Mouse (Mus musculus) E14TG2a.4 (cell line): ENCODE data around the gene Acad12.
A peak's percentile ranks its signal among the peaks of the same experiment; 100 is the strongest.

Source experiments
- CTCF ChIP-seq: conservative IDR thresholded peaks from 2 replicates; pipeline ENCODE4 v1.5.1; 2014; ENCODE audit warnings: low read length
- NANOG ChIP-seq: IDR thresholded peaks from 2 replicates; pipeline ENCODE4 v1.6.1; 2014; ENCODE audit warnings: borderline replicate concordance, low read length, mixed read lengths
- POU5F1 ChIP-seq: IDR thresholded peaks from 2 replicates; pipeline ENCODE4 v1.6.1; 2014; ENCODE audit warnings: low read length, borderline replicate concordance

DNA sequence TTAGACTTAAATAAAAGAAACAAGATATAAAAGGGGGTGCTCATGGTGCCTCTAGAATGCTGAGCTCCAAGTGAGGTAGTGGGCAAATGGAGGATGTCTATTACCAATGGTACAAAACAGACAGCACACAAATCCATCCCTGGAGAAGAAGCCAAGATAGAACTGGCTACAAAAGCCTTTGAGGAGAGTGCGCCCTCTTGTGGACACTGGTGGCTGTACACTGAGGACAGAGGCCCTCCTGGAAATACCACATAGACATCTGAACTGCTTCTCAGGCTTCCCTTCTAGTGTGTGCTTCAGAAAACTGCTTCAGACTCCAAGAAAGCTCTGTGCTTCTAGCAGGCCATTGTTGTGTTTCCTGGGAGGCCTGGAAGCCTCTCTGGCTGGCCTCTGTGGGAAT, 9.1 kb upstream of the Acad12 start:
- TF ChIP-seq CTCF (peak; percentile 37), NANOG (no peak), POU5F1 (no peak)
